Mouse (Mus musculus): ENCODE measurements around the gene Camk2n2. TPM values are rescaled to one million over a fixed set of nuclear protein-coding genes. Genes with fewer than 3 reads are reported as not detected.
A peak's percentile ranks its signal among the peaks of the same experiment; 100 is the strongest.

The Camk2n2 gene
- total and polyA plus RNA-seq, 3 experiments, result 0.65 to 4.3 TPM; not detected in 1

- peak overlapping the region; percentile 69 for H3K9ac ChIP-seq (ENCODE audit: control insufficient read depth, low read depth, low read length, poor library complexity, severe bottlenecking)
- H3K27ac ChIP-seq (ENCODE audit: control insufficient read depth, low read depth, low read length), result 0 out of 2 replicates have a peak overlapping the region, but pooled peaks have one; percentile 2
- TF ChIP-seq GABPA (IDR thresholded peaks at IDR 0.05; ENCODE audit: low read depth, low read length) (no peak), MXI1 (IDR thresholded peaks at IDR 0.05; ENCODE audit: low read depth, low read length) (no peak; the same call in 1 of the 2 replicates), CHD1 (IDR thresholded peaks at IDR 0.05; ENCODE audit: low read depth, low read length) (no peak), ZMIZ1 (IDR thresholded peaks at IDR 0.05; ENCODE audit: low read depth, low read length) (no peak), NRF1 (IDR thresholded peaks at IDR 0.05; ENCODE audit: insufficient read depth, low read depth, low read length, poor library complexity, severe bottlenecking) (no peak), HCFC1 (IDR thresholded peaks at IDR 0.05; ENCODE audit: low read depth, low read length) (no peak), GATA1 (IDR thresholded peaks at IDR 0.05; ENCODE audit: low read depth, low read length) (no peak), RAD21 (IDR thresholded peaks at IDR 0.05; ENCODE audit: low read depth, low read length) (no peak), USF2 (IDR thresholded peaks at IDR 0.05; ENCODE audit: borderline replicate concordance in 1 of 2, insufficient read depth in 1 of 2, low read depth in 1 of 2, low read length in 2 of 2) (no peak), ZNF384 (IDR thresholded peaks at IDR 0.05; ENCODE audit: low read depth, low read length) (no peak), USF1 (IDR thresholded peaks at IDR 0.05; ENCODE audit: low read depth, low read length) (no peak), POLR2AphosphoS5 (IDR thresholded peaks at IDR 0.05; ENCODE audit: borderline replicate concordance, low read depth, low read length) (no peak), CHD2 (IDR thresholded peaks at IDR 0.05; ENCODE audit: low read length) (no peak), TCF12 (IDR thresholded peaks at IDR 0.05; ENCODE audit: low read depth, low read length) (no peak), ETS1 (IDR thresholded peaks at IDR 0.05; ENCODE audit: low read depth, low read length) (no peak)
- peaks cover 2 to 16% of the 10 kb centered on the region in 2 experiments; a peak in 3 of 4 replicates for H3K4me1 ChIP-seq (ENCODE audit: control insufficient read depth in 1 of 2, insufficient read depth in 2 of 2, low read length in 2 of 2)
- no peaks in the 10 kb centered on the region for H3K9me3 ChIP-seq (replicated peaks; ENCODE audit: insufficient read depth, low read length)
- H3K27me3 ChIP-seq (ENCODE audit: control insufficient read depth in 1 of 2, insufficient read depth in 2 of 2, low read length in 2 of 2), result no peaks in the 10 kb centered on the region
- H3K79me2 ChIP-seq (ENCODE audit: control insufficient read depth, insufficient read depth, low read length, poor library complexity), result peaks cover 6% of the 10 kb centered on the region; the same call in 1 of the 2 replicates
- H3K36me3 ChIP-seq (ENCODE audit: control insufficient read depth in 1 of 2, insufficient read depth in 2 of 2, low read length in 2 of 2), result peaks cover 0 to 3% of the 10 kb centered on the region in 2 experiments; a peak in 2 of 4 replicates
- H3K4me3 ChIP-seq (ENCODE audit: control insufficient read depth in 1 of 2, insufficient read depth in 1 of 2, low read depth in 2 of 2, low read length in 2 of 2), result peak overlapping the region; percentile 59 to 73
- peak; percentile 46 for DNase-seq (ENCODE audit: low read depth, low spot score)
Observed at GRCm38 (mm10) chr16:20628871-20629391, 7.8 kb upstream of the Camk2n2 start.

DNA sequence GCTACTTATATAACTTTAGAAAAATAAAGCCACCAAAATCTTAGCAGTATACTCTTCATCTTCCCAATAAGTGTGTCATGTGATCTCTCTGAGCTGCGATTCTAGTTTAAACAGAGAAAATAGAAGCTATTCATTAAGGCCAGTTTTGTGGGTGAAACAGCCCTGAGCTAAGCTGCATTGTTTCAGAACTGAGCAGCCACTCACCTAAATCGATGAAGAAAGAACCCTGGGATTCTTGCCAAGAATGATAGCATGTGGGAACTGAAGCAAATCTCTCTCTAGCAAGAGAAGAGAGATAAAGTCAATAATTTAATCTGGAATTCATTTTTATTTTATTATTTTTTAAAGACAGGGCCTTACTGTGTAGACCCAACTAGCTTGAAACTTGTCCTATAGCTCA is 2.1 kb upstream of the Camk2n2 start:
- H3K4me1 ChIP-seq (ENCODE audit: control insufficient read depth in 1 of 2, insufficient read depth in 2 of 2, low read length in 2 of 2), result peaks cover 0 to 11% of the 10 kb centered on the region in 2 experiments; a peak in 2 of 4 replicates
- peaks cover 4% of the 10 kb centered on the region; the same call in 1 of the 2 replicates for H3K79me2 ChIP-seq (ENCODE audit: control insufficient read depth, insufficient read depth, low read length, poor library complexity)
- H3K27me3 ChIP-seq (ENCODE audit: control insufficient read depth in 1 of 2, insufficient read depth in 2 of 2, low read length in 2 of 2), result no peaks in the 10 kb centered on the region; a peak in 1 of 4 replicates
- H3K27ac ChIP-seq (ENCODE audit: control insufficient read depth, low read depth, low read length), result no peak overlapping the region
- H3K4me3 ChIP-seq (ENCODE audit: control insufficient read depth in 1 of 2, insufficient read depth in 1 of 2, low read depth in 2 of 2, low read length in 2 of 2), result no peak overlapping the region
- peak; percentile 34 for DNase-seq (ENCODE audit: low read depth, low spot score)
- TF ChIP-seq GATA1 (IDR thresholded peaks at IDR 0.05; ENCODE audit: low read depth, low read length) (0 out of 2 replicates have a peak, but pooled peaks have one; percentile 26), ZKSCAN1 (IDR thresholded peaks at IDR 0.05; ENCODE audit: low read depth, low read length) (no peak), RCOR1 (IDR thresholded peaks at IDR 0.05; ENCODE audit: low read depth, low read length) (0 out of 2 replicates have a peak, but pooled peaks have one; percentile 19), MEF2A (IDR thresholded peaks at IDR 0.05; ENCODE audit: extremely low read depth, insufficient replicate concordance, low read depth, low read length, poor library complexity, severe bottlenecking) (no peak), MYB (IDR thresholded peaks at IDR 0.05; ENCODE audit: low read depth, low read length) (no peak), KAT2A (conservative IDR thresholded peaks at IDR 0.05; ENCODE audit: low read depth, low read length) (no peak), MAFK (IDR thresholded peaks at IDR 0.05; ENCODE audit: borderline replicate concordance, low read depth, low read length) (no peak), USF1 (IDR thresholded peaks at IDR 0.05; ENCODE audit: low read depth, low read length) (peak; percentile 48; the same call in 1 of the 2 replicates)
- H3K9ac ChIP-seq (ENCODE audit: control insufficient read depth, low read depth, low read length, poor library complexity, severe bottlenecking), result peak overlapping the region; percentile 49
- no peaks in the 10 kb centered on the region for H3K9me3 ChIP-seq (replicated peaks; ENCODE audit: insufficient read depth, low read length)
- peaks cover 0 to 13% of the 10 kb centered on the region in 2 experiments; a peak in 2 of 4 replicates for H3K36me3 ChIP-seq (ENCODE audit: control insufficient read depth in 1 of 2, insufficient read depth in 2 of 2, low read length in 2 of 2)

Measured in MEL (cell line).